ENCODE assay signal across 22 mouse cellular contexts in the genomic region with DNA sequence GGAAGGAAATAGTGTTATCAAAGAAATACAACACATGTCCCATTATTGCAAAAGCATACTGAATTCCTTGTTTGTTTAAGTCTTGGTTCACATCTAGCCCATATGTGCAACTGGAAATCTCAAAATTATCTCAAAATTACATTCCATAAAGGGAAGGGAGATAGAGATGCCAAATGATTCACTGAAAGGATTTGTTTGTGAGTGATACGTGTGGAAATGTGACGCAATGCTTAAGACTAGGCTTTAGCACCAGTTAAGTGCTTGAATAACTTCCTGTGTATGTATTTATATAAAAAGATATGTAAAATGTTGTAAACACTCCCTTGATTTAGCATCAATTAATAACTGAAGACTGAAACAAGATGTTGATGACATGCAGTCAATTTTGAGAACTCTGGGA.
DNase-seq lines count a peak whose midpoint lies in the region; ATAC-seq and TF ChIP-seq lines count a peak whose summit lies in the region.
"Had no signal": no experiment of that assay in that cellular context is flagged by ENCODE, and none has a peak within 500 bp of the region (broad histone marks: within the 10 kb centered on the region; RNA-seq: fewer than 3 reads in every experiment).

No protein-coding gene starts in this region.

- TF ChIP-seq EP300 in lung, postnatal 0 days (IDR thresholded peaks at IDR 0.05), result no peak

- no peak overlapping the region for H3ac ChIP-seq in C2C12 (ENCODE audit: control insufficient read depth, insufficient read length, low read depth)
- H3ac ChIP-seq in myocyte (ENCODE audit: control insufficient read depth, insufficient read length), result no peak overlapping the region

- H3K27ac ChIP-seq in lung, postnatal 0 days (ENCODE audit: low read length), result no peak overlapping the region
- H3K27ac ChIP-seq: embryonic facial prominence, embryonic 10.5 days; embryonic facial prominence, embryonic 12.5 days; forebrain, embryonic 13.5 days; forebrain, embryonic 15.5 days had no signal

- no peaks in the 10 kb centered on the region for H3K27me3 ChIP-seq in lung, postnatal 0 days (replicated peaks; ENCODE audit: insufficient read depth, low read length)
- H3K27me3 ChIP-seq in C2C12 (ENCODE audit: control insufficient read depth, insufficient read depth, insufficient read length) (no peaks in the 10 kb centered on the region), myocyte (ENCODE audit: control insufficient read depth, insufficient read depth, insufficient read length) (no peaks in the 10 kb centered on the region)
- H3K27me3 ChIP-seq: embryonic facial prominence, embryonic 12.5 days; forebrain, embryonic 13.5 days; forebrain, embryonic 15.5 days; Patski had no signal

- H3K4me1 ChIP-seq in lung, postnatal 0 days (ENCODE audit: insufficient read depth, low read depth, low read length), result no peaks in the 10 kb centered on the region
- H3K4me1 ChIP-seq: embryonic facial prominence, embryonic 10.5 days; forebrain, embryonic 13.5 days; forebrain, embryonic 15.5 days had no signal

- H3K9me3 ChIP-seq in lung, postnatal 0 days (ENCODE audit: low read length), result no peaks in the 10 kb centered on the region
- H3K9me3 ChIP-seq: embryonic facial prominence, embryonic 12.5 days; forebrain, embryonic 13.5 days; forebrain, embryonic 15.5 days had no signal

- no peak for TF ChIP-seq POLR2A in myocyte (IDR thresholded peaks at IDR 0.05; ENCODE audit: insufficient read length, low read depth)

- H3K4me3 ChIP-seq in lung, postnatal 0 days (ENCODE audit: low read depth, low read length), result no peak overlapping the region
- no peak overlapping the region for H3K4me3 ChIP-seq in C2C12 (ENCODE audit: insufficient read depth, poor library complexity, severe bottlenecking)
- H3K4me3 ChIP-seq in myocyte, result no peak overlapping the region
- H3K4me3 ChIP-seq: embryonic facial prominence, embryonic 10.5 days; embryonic facial prominence, embryonic 12.5 days; forebrain, embryonic 13.5 days; forebrain, embryonic 15.5 days had no signal

- 57% methylated on average over 2 of the region's 2 CpGs for WGBS in lung, postnatal 0 days

- H3K79me2 ChIP-seq in C2C12 (ENCODE audit: control insufficient read depth, insufficient read depth) (no peaks in the 10 kb centered on the region), myocyte (ENCODE audit: control insufficient read depth, insufficient read depth) (no peaks in the 10 kb centered on the region)

- H3K36me3 ChIP-seq in lung, postnatal 0 days (ENCODE audit: insufficient read depth, low read length), result no peaks in the 10 kb centered on the region
- no peaks in the 10 kb centered on the region for H3K36me3 ChIP-seq in C2C12 (ENCODE audit: control insufficient read depth, insufficient read depth)
- no peaks in the 10 kb centered on the region for H3K36me3 ChIP-seq in myocyte (ENCODE audit: control insufficient read depth, insufficient read depth)
- H3K36me3 ChIP-seq: embryonic facial prominence, embryonic 10.5 days; embryonic facial prominence, embryonic 12.5 days; forebrain, embryonic 15.5 days had no signal

- H3K79me3 ChIP-seq in C2C12 (ENCODE audit: low read depth), result no peaks in the 10 kb centered on the region

- ATAC-seq in lung, postnatal 0 days, result no peak
- ATAC-seq: activated CD4-positive, CD25-positive, alpha-beta regulatory T cell, adult 4 months; forebrain, embryonic 13.5 days; forebrain, embryonic 15.5 days; forebrain, postnatal 0 days; Patski had no signal

- no peak overlapping the region for H3K9ac ChIP-seq in lung, postnatal 0 days (replicated peaks; ENCODE audit: low read depth)
- H3K9ac ChIP-seq: embryonic facial prominence, embryonic 12.5 days; forebrain, embryonic 13.5 days; forebrain, embryonic 15.5 days; forebrain, postnatal 0 days had no signal

- no peak for TF ChIP-seq CTCF in lung, postnatal 0 days (IDR thresholded peaks at IDR 0.05)
- TF ChIP-seq CTCF in C2C12 (IDR thresholded peaks at IDR 0.05; ENCODE audit: control insufficient read depth, insufficient read depth, insufficient read length), result no peak

- DNase-seq in lung, postnatal 0 days (ENCODE audit: low spot score), result peak; percentile 50
- no peak for DNase-seq in lung, postnatal 10 days
- no peak for DNase-seq in heart, adult 11 months
- no peak for DNase-seq in layer of hippocampus, adult 9-11 months
- DNase-seq: adrenal gland, adult 8-10 months; adrenal gland, postnatal 14 days; adrenal gland, postnatal 36 days; B cell, adult 2 months; cerebellum, adult 11-12 months; cerebellum, adult 2 months; cerebellum, adult 9-10 months; cerebellum, postnatal 10 days; cerebellum, postnatal 25 days; forebrain, postnatal 0 days had no signal

- no peak overlapping the region for H3K4me2 ChIP-seq in lung, postnatal 0 days (replicated peaks; ENCODE audit: low read depth, low read length)
- no peak overlapping the region for H3K4me2 ChIP-seq in myocyte (ENCODE audit: low read depth)
- H3K4me2 ChIP-seq: embryonic facial prominence, embryonic 12.5 days; forebrain, embryonic 13.5 days; forebrain, embryonic 15.5 days had no signal

TF ChIP-seq in C2C12, 6 proteins besides CTCF, POLR2A, EP300 and RAD21:
- no peak for TF ChIP-seq MYOG (IDR thresholded peaks at IDR 0.05; ENCODE audit: control insufficient read depth, extremely low read depth, insufficient read length)
- peak; percentile 73 for TF ChIP-seq CEBPB (IDR thresholded peaks at IDR 0.05; ENCODE audit: low read depth)

TF ChIP-seq in myocyte, 11 proteins besides CTCF, POLR2A, EP300 and RAD21:
- peak; percentile 51; the same call in 1 of the 2 replicates for TF ChIP-seq CEBPB (IDR thresholded peaks at IDR 0.05; ENCODE audit: insufficient read depth, poor library complexity, severe bottlenecking)
- TF ChIP-seq REST (IDR thresholded peaks at IDR 0.05; ENCODE audit: insufficient read depth, insufficient read length), result no peak
TF ChIP-seq in myocyte: peak in this region for 1.
